Mouse (Mus musculus) CH12.LX (cell line): ENCODE measurements around the gene Gnai1. TPM values are rescaled to one million over a fixed set of nuclear protein-coding genes. Genes with fewer than 3 reads are reported as not detected.

Experiments
- DNase-seq: peaks from one replicate; pipeline ENCODE4 v3.0.0-alpha.2; 2013; ENCODE audit errors: extremely low read depth
- H3K27ac ChIP-seq: 2 replicates; pipeline ENCODE4 v1.5.1; 2012; ENCODE audit warnings: low read depth, mild to moderate bottlenecking, control low read depth, moderate library complexity; ENCODE audit not compliant: insufficient read depth
- H3K27me3 ChIP-seq: replicated peaks from 2 replicates; pipeline ENCODE3; 2012; ENCODE audit warnings: inconsistent platforms
- H3K36me3 ChIP-seq, 2 experiments: replicated peaks in 1 of 2; 2 replicates each; pipeline versions ENCODE3 to v1.6.1; 2012; ENCODE audit warnings: inconsistent platforms in 1 of 2, low read length in 1 of 2, mild to moderate bottlenecking in 1 of 2, mixed read lengths in 1 of 2, moderate library complexity in 1 of 2; ENCODE audit not compliant: control insufficient read depth in 1 of 2, insufficient read depth in 1 of 2
- H3K4me1 ChIP-seq, 2 experiments: 2 replicates each; pipeline ENCODE4 v1.6.1; 2012; ENCODE audit warnings: inconsistent platforms in 1 of 2, moderate library complexity in 1 of 2; ENCODE audit not compliant: insufficient read depth in 2 of 2, control insufficient read depth in 1 of 2
- H3K4me2 ChIP-seq: 2 replicates; pipeline ENCODE4 v1.6.1; 2012; ENCODE audit warnings: low read depth, mild to moderate bottlenecking, control low read depth; ENCODE audit not compliant: poor library complexity, insufficient read depth, severe bottlenecking
- H3K4me3 ChIP-seq, 3 experiments: fragments of 150-350 bp in 1 of 3; sonication (generic) in 1 of 3; replicated peaks in 1 of 3; 2 replicates each; pipeline versions ENCODE3 to v1.5.1; 2011 to 2012; ENCODE audit warnings: low read depth in 2 of 3, low read length in 2 of 3, mild to moderate bottlenecking in 2 of 3, moderate library complexity in 2 of 3, control low read depth in 1 of 3, improper control_type of control experiment in 1 of 3, inconsistent platforms in 1 of 3, mixed read lengths in 1 of 3; ENCODE audit not compliant: poor library complexity in 1 of 3
- H3K79me2 ChIP-seq: replicated peaks from 2 replicates; pipeline ENCODE4 v1.6.1; 2012; ENCODE audit warnings: mild to moderate bottlenecking, moderate library complexity; ENCODE audit not compliant: control insufficient read depth, poor library complexity, insufficient read depth, severe bottlenecking; ENCODE audit errors: extremely low read depth
- H3K9ac ChIP-seq: 2 replicates; pipeline ENCODE4 v1.6.1; 2012; ENCODE audit warnings: low read depth, mild to moderate bottlenecking, control low read depth, moderate library complexity; ENCODE audit not compliant: insufficient read depth
- H3K9me3 ChIP-seq: replicated peaks from 2 replicates; pipeline ENCODE3; 2012; ENCODE audit warnings: low read length, inconsistent platforms, mixed read lengths
- ETS1 ChIP-seq: conservative IDR thresholded peaks from 2 replicates; pipeline ENCODE4 v1.6.1; 2012; ENCODE audit warnings: low read depth, mild to moderate bottlenecking, inconsistent platforms, low read length, improper control_type of control experiment, moderate library complexity
- HCFC1 ChIP-seq: IDR thresholded peaks from 2 replicates; pipeline ENCODE4 v1.6.1; 2012; ENCODE audit warnings: low read depth, mild to moderate bottlenecking, inconsistent platforms, low read length, improper control_type of control experiment
- MAFK ChIP-seq: IDR thresholded peaks from 2 replicates; pipeline ENCODE4 v1.6.1; 2011; ENCODE audit warnings: low read length, improper control_type of control experiment; ENCODE audit not compliant: insufficient replicate concordance
- MAZ ChIP-seq: IDR thresholded peaks from 2 replicates; pipeline ENCODE4 v1.6.1; 2012; ENCODE audit warnings: low read depth, mild to moderate bottlenecking, inconsistent platforms, low read length, improper control_type of control experiment, moderate library complexity
- RCOR1 ChIP-seq: conservative IDR thresholded peaks from 2 replicates; pipeline ENCODE4 v1.6.1; 2012; ENCODE audit warnings: low read depth, mild to moderate bottlenecking, inconsistent platforms, low read length, improper control_type of control experiment
- SIN3A ChIP-seq: IDR thresholded peaks from 2 replicates; pipeline ENCODE4 v1.6.1; 2012; ENCODE audit warnings: low read length, improper control_type of control experiment, inconsistent platforms
- SMC3 ChIP-seq: IDR thresholded peaks from 2 replicates; pipeline ENCODE4 v1.6.1; 2011; ENCODE audit warnings: low read depth, low read length, improper control_type of control experiment
- dilution Hi-C: fragments of 300-500 bp; cut with MboI; formaldehyde crosslinking; loops from 2 replicates; pipeline ENCODE4 v1.14.3; 2020; ENCODE audit warnings: low sequenced_read_pairs; ENCODE audit not compliant: extremely low pct_unique_long_range_greater_than_20kb, extremely low pct_ligation_motif_present
- in situ Hi-C: fragments of 300-500 bp; cut with MboI; formaldehyde crosslinking; loops from 3 replicates; pipeline ENCODE4 v1.14.3; 2019; ENCODE audit warnings: low sequenced_read_pairs, low pct_ligation_motif_present, low pct_unique_long_range_greater_than_20kb, mixed read lengths
- polyA plus RNA-seq: library from polyadenylated mRNA; unstranded; fragments of >175 nt; gene quantifications from 2 replicates; pipeline ENCODE4 v1.2.1, GENCODE M21; 2012; ENCODE audit warnings: low read depth; ENCODE audit not compliant: insufficient read length
- total RNA-seq, 2 experiments: library from RNA; depleted of rRNA; stranded (reverse); fragments of 300-350 nt in 1 of 2; fragments of >200 nt in 1 of 2; gene quantifications; 2 replicates each; pipeline ENCODE4 v1.2.3; 2012 to 2014

The Gnai1 gene
- total and polyA plus RNA-seq, 3 experiments, result not detected

- dilution Hi-C loops, result no loop called here
Observed at GRCm38 (mm10) chr5:18307229-18307804, 52.8 kb downstream of the Gnai1 start.

GRCm38 (mm10) chr5:18296584-18296983 lies 63.6 kb downstream of the Gnai1 start:
- no peaks in the 10 kb centered on the region for H3K4me1 ChIP-seq
- no peak overlapping the region for H3K4me3 ChIP-seq
- no peak overlapping the region for H3K4me2 ChIP-seq
- H3K9me3 ChIP-seq, result no peaks in the 10 kb centered on the region
- no peak overlapping the region for H3K9ac ChIP-seq
- H3K79me2 ChIP-seq, result no peaks in the 10 kb centered on the region
- in situ Hi-C loops (no loop called here), dilution Hi-C loops (no loop called here)
- H3K27ac ChIP-seq, result no peak overlapping the region
- no peak for TF ChIP-seq MAFK
- TF ChIP-seq SMC3, result no peak
- no peaks in the 10 kb centered on the region for H3K36me3 ChIP-seq
- DNase-seq, result no peak
- H3K27me3 ChIP-seq, result no peaks in the 10 kb centered on the region

More at GRCm38 (mm10) chr5:18307229-18307804, 52.8 kb downstream of the Gnai1 start:
- no peaks in the 10 kb centered on the region for H3K27me3 ChIP-seq
- in situ Hi-C loops, result no loop called here
- H3K9ac ChIP-seq, result no peak overlapping the region
- no peaks in the 10 kb centered on the region for H3K9me3 ChIP-seq
- no peak overlapping the region for H3K4me2 ChIP-seq
- no peak for DNase-seq
- no peak for TF ChIP-seq SIN3A
- TF ChIP-seq RCOR1, result no peak
- no peak overlapping the region for H3K4me3 ChIP-seq
- no peaks in the 10 kb centered on the region for H3K4me1 ChIP-seq
- no peaks in the 10 kb centered on the region for H3K79me2 ChIP-seq
- H3K36me3 ChIP-seq, result no peaks in the 10 kb centered on the region
- no peak overlapping the region for H3K27ac ChIP-seq

- no peak overlapping the region for H3K4me2 ChIP-seq
- in situ Hi-C loops, result no loop called here
- no peaks in the 10 kb centered on the region for H3K27me3 ChIP-seq
- dilution Hi-C loops, result no loop called here
- no peak overlapping the region for H3K27ac ChIP-seq
- peaks cover 0 to 5% of the 10 kb centered on the region in 2 experiments; a peak in 2 of 4 replicates for H3K4me1 ChIP-seq
- H3K79me2 ChIP-seq, result no peaks in the 10 kb centered on the region
- H3K4me3 ChIP-seq, result no peak overlapping the region
- H3K9me3 ChIP-seq, result no peaks in the 10 kb centered on the region
- DNase-seq, result no peak
- TF ChIP-seq HCFC1, result no peak
- no peak for TF ChIP-seq MAZ
- TF ChIP-seq ETS1, result no peak
- no peaks in the 10 kb centered on the region for H3K36me3 ChIP-seq
- H3K9ac ChIP-seq, result no peak overlapping the region
Observed at GRCm38 (mm10) chr5:18292744-18293143, 67.4 kb downstream of the Gnai1 start.
